Comparison of ENCODE assay signal across 25 mouse cellular contexts in the genomic region with DNA sequence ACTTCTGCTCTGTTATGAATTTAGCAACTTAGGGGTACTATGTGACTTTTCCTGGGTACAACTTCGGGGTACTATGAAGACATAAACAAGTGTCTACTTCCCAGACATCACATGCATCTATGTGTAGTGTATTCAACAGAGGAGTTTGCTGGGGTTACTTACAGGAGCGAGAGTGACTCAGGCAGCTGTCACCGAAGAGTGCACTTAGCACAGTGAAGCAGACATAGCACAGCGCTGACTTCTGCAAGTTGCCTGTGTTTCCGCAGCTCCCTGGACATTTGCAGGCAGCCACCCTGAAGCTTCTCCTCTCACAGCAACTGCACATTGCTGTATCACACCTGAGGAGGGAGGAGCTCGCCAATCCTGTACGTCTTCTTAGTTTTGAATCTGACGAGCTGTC.
"Had no signal": no experiment of that assay in that cellular context is flagged by ENCODE, and none has a peak within 500 bp of the region (broad histone marks: within the 10 kb centered on the region; RNA-seq: fewer than 3 reads in every experiment).

No protein-coding gene starts in this region.

- H3K4me2 ChIP-seq: heart, embryonic 13.5 days; heart, embryonic 15.5 days; hindbrain, embryonic 13.5 days; hindbrain, embryonic 15.5 days; intestine, embryonic 15.5 days; kidney, embryonic 15.5 days; limb, embryonic 13.5 days; limb, embryonic 15.5 days; liver, embryonic 12.5 days had no signal

- H3K4me3 ChIP-seq: heart, embryonic 10.5 days; heart, embryonic 13.5 days; heart, embryonic 15.5 days; hindbrain, embryonic 13.5 days; hindbrain, embryonic 15.5 days; intestine, embryonic 15.5 days; kidney, embryonic 15.5 days; layer of hippocampus, adult 2 months; left cerebral cortex, adult 2 months; limb, embryonic 13.5 days; limb, embryonic 15.5 days; liver, embryonic 12.5 days had no signal

- DNase-seq: gastrocnemius, postnatal 14 days; gastrocnemius, postnatal 36 days; heart, adult 18-20 months; heart, postnatal 14 days; heart, postnatal 36 days; kidney, adult 11 months; kidney, adult 2 months; kidney, adult 9 months; kidney, postnatal 14 days; kidney, postnatal 36 days; left cerebral cortex, postnatal 4 days had no signal

- H3K9ac ChIP-seq: heart, embryonic 13.5 days; heart, embryonic 15.5 days; hindbrain, embryonic 13.5 days; hindbrain, embryonic 15.5 days; intestine, embryonic 15.5 days; kidney, embryonic 15.5 days; limb, embryonic 13.5 days; limb, embryonic 15.5 days; liver, embryonic 12.5 days had no signal

- H3K27me3 ChIP-seq: heart, embryonic 13.5 days; heart, embryonic 15.5 days; hindbrain, embryonic 13.5 days; hindbrain, embryonic 15.5 days; intestine, embryonic 15.5 days; kidney, embryonic 15.5 days; limb, embryonic 13.5 days; limb, embryonic 15.5 days; liver, embryonic 12.5 days had no signal

- H3K9me3 ChIP-seq: heart, embryonic 10.5 days; heart, embryonic 13.5 days; heart, embryonic 15.5 days; hindbrain, embryonic 13.5 days; hindbrain, embryonic 15.5 days; intestine, embryonic 15.5 days; kidney, embryonic 15.5 days; limb, embryonic 13.5 days; limb, embryonic 15.5 days; liver, embryonic 12.5 days had no signal

- H3K4me1 ChIP-seq: heart, embryonic 10.5 days; heart, embryonic 13.5 days; heart, embryonic 15.5 days; intestine, embryonic 15.5 days; kidney, embryonic 15.5 days; limb, embryonic 13.5 days; limb, embryonic 15.5 days; liver, embryonic 12.5 days had no signal

- H3K27ac ChIP-seq: heart, embryonic 10.5 days; heart, embryonic 13.5 days; heart, embryonic 15.5 days; hindbrain, embryonic 13.5 days; hindbrain, embryonic 15.5 days; hindbrain, postnatal 0 days; intestine, embryonic 15.5 days; kidney, embryonic 15.5 days; kidney, postnatal 0 days; layer of hippocampus, adult 2 months; left cerebral cortex, adult 2 months; limb, embryonic 13.5 days; limb, embryonic 15.5 days; liver, embryonic 12.5 days had no signal

- ATAC-seq: hindbrain, postnatal 0 days; intestine, embryonic 15.5 days; liver, embryonic 12.5 days had no signal

- H3K36me3 ChIP-seq: heart, embryonic 10.5 days; heart, embryonic 13.5 days; heart, embryonic 15.5 days; hindbrain, embryonic 13.5 days; hindbrain, embryonic 15.5 days; intestine, embryonic 15.5 days; kidney, embryonic 15.5 days; limb, embryonic 13.5 days; limb, embryonic 15.5 days; liver, embryonic 12.5 days had no signal
